Mouse (Mus musculus) cortical plate, adult 2 months (tissue): Measurements from ENCODE around the gene Zfp316. TPM values are rescaled to one million over a fixed set of nuclear protein-coding genes. Genes with fewer than 3 reads are reported as not detected.
A peak's percentile ranks its signal among the peaks of the same experiment; 100 is the strongest.

Experiments
- H3K27ac ChIP-seq: fragments of 200-500 bp; 2 replicates; pipeline ENCODE4 v1.5.1; 2012; ENCODE audit warnings: low read length, control low read depth, inconsistent platforms; ENCODE audit not compliant: insufficient read depth
- H3K4me1 ChIP-seq: fragments of 200-500 bp; 2 replicates; pipeline ENCODE4 v1.6.1; 2011; ENCODE audit warnings: low read length; ENCODE audit not compliant: control insufficient read depth, insufficient read depth
- H3K4me3 ChIP-seq: fragments of 200-500 bp; 2 replicates; pipeline ENCODE4 v1.5.1; 2011; ENCODE audit warnings: mild to moderate bottlenecking, low read length, control low read depth; ENCODE audit not compliant: insufficient read depth
- CTCF ChIP-seq: fragments of 200-500 bp; IDR thresholded peaks from 2 replicates; pipeline ENCODE4 v1.5.1; 2011; ENCODE audit warnings: mild to moderate bottlenecking, control low read depth, low read length; ENCODE audit not compliant: insufficient read depth; ENCODE audit errors: extremely low read depth
- POLR2A ChIP-seq: fragments of 200-500 bp; IDR thresholded peaks from 2 replicates; pipeline ENCODE4 v1.6.1; 2011; ENCODE audit warnings: mild to moderate bottlenecking, low read length, control low read depth; ENCODE audit not compliant: insufficient read depth; ENCODE audit errors: extremely low read depth
- polyA plus RNA-seq: library from polyadenylated mRNA; depleted of rRNA; stranded (reverse); fragments of >200 nt; gene quantifications from 2 replicates; pipeline ENCODE4 v1.2.3, GENCODE M21; 2012; rRNA removed

Gene Zfp316
- polyA plus RNA-seq, 1 experiment = 13.9 TPM

- H3K27ac ChIP-seq = no peak overlapping the region
- no peak for TF ChIP-seq CTCF
- TF ChIP-seq POLR2A = 0 out of 2 replicates have a peak, but pooled peaks have one; percentile 7
- H3K4me3 ChIP-seq = no peak overlapping the region
- H3K4me1 ChIP-seq = no peaks in the 10 kb centered on the region
Measured at GRCm38 (mm10) chr5:143252039-143252438, 17.8 kb downstream of the Zfp316 start.

- Histone ChIP-seq H3K4me3 (no peak overlapping the region), H3K4me1 (no peaks in the 10 kb centered on the region), H3K27ac (no peak overlapping the region)
- TF ChIP-seq POLR2A (no peak), CTCF (no peak)
Measured at GRCm38 (mm10) chr5:143244926-143245325, 24.9 kb downstream of the Zfp316 start.

GRCm38 (mm10) chr5:143236036-143236435 is 33.8 kb downstream of the Zfp316 start:
- Histone ChIP-seq H3K4me1 (peaks cover 8% of the 10 kb centered on the region; the same call in 1 of the 2 replicates), H3K27ac (no peak overlapping the region), H3K4me3 (peak overlapping the region; percentile 73; the same call in 1 of the 2 replicates)
- TF ChIP-seq CTCF = no peak
- TF ChIP-seq POLR2A = no peak

- Histone ChIP-seq H3K4me1 (peaks cover 8% of the 10 kb centered on the region; the same call in 1 of the 2 replicates), H3K4me3 (peak within 1 kb of the TSS; percentile 73), H3K27ac (peak within 1 kb of the TSS; percentile 67)
- no peak for TF ChIP-seq CTCF
- TF ChIP-seq POLR2A = peak; percentile 92
Measured at GRCm38 (mm10) chr5:143235028-143235693, 34.7 kb downstream of the Zfp316 start, which contains the start of gene Zfp12. Zfp12 (plus strand) TSS chr5:143235163.

GRCm38 (mm10) chr5:143226790-143227189 is 43.0 kb downstream of the Zfp316 start, which contains the start of gene Spdye4a:
Spdye4a (minus strand) TSS chr5:143226890.
- no peaks in the 10 kb centered on the region for H3K4me1 ChIP-seq
- H3K4me3 ChIP-seq = no peak within 1 kb of the TSS
- no peak for TF ChIP-seq CTCF
- no peak for TF ChIP-seq POLR2A
- no peak within 1 kb of the TSS for H3K27ac ChIP-seq

- no peak overlapping the region for H3K27ac ChIP-seq
- no peaks in the 10 kb centered on the region for H3K4me1 ChIP-seq
- no peak overlapping the region for H3K4me3 ChIP-seq
- no peak for TF ChIP-seq CTCF
- TF ChIP-seq POLR2A = no peak
Measured at GRCm38 (mm10) chr5:143222287-143222686, 47.5 kb downstream of the Zfp316 start.

- Histone ChIP-seq H3K4me3 (no peak overlapping the region), H3K27ac (no peak overlapping the region), H3K4me1 (no peaks in the 10 kb centered on the region)
- TF ChIP-seq POLR2A = no peak
- TF ChIP-seq CTCF = no peak
Measured at GRCm38 (mm10) chr5:143220996-143221395, 48.8 kb downstream of the Zfp316 start.

- TF ChIP-seq POLR2A (no peak), CTCF (no peak)
- H3K4me3 ChIP-seq = no peak overlapping the region
- H3K27ac ChIP-seq = no peak overlapping the region
- no peaks in the 10 kb centered on the region for H3K4me1 ChIP-seq
Measured at GRCm38 (mm10) chr5:143213832-143214231, 56.0 kb downstream of the Zfp316 start.

- H3K4me1 ChIP-seq = no peaks in the 10 kb centered on the region
- TF ChIP-seq CTCF = 0 out of 2 replicates have a peak, but pooled peaks have one; percentile 2
- TF ChIP-seq POLR2A = no peak
- H3K4me3 ChIP-seq = no peak overlapping the region
Measured at GRCm38 (mm10) chr5:143205015-143205414, 64.8 kb downstream of the Zfp316 start.

More at GRCm38 (mm10) chr5:143205015-143205414, 64.8 kb downstream of the Zfp316 start:
- no peak overlapping the region for H3K27ac ChIP-seq

Other genes starting within 250 kb of the Zfp316 start
- 27.7 and 28.5 TPM in 2 replicates for gene Rnf216, start 157.0 kb downstream of the Zfp316 start, polyA plus RNA-seq
- gene Olfr718-ps1, start 122.4 kb downstream of the Zfp316 start, polyA plus RNA-seq = not detected in 2 replicates
- 10.0 and 12.5 TPM in 2 replicates for gene Rbak, start 89.2 kb downstream of the Zfp316 start, polyA plus RNA-seq
- not detected in 2 replicates for gene Spdye4b, start 89.0 kb downstream of the Zfp316 start, polyA plus RNA-seq
- gene Spdye4a, start 43.1 kb downstream of the Zfp316 start, polyA plus RNA-seq = 0.11 TPM in 1 of 2 replicates, not detected in the other
- gene Zfp12, start 34.9 kb downstream of the Zfp316 start, polyA plus RNA-seq = 21.9 and 22.7 TPM in 2 replicates
- gene Zfp853, start 23.6 kb upstream of the Zfp316 start, polyA plus RNA-seq = 10.4 and 11.8 TPM in 2 replicates
- 16.3 and 16.9 TPM in 2 replicates for gene E130309D02Rik, start 45.3 kb upstream of the Zfp316 start, polyA plus RNA-seq
- 67.2 and 67.6 TPM in 2 replicates for gene Zdhhc4, start 59.2 kb upstream of the Zfp316 start, polyA plus RNA-seq
- 2.3 and 3.0 TPM in 2 replicates for gene Grid2ip, start 87.3 kb upstream of the Zfp316 start, polyA plus RNA-seq
- 27.3 and 30.3 TPM in 2 replicates for gene Kdelr2, start 133.8 kb upstream of the Zfp316 start, polyA plus RNA-seq
- 30.4 and 32.4 TPM in 2 replicates for gene Daglb, start 194.6 kb upstream of the Zfp316 start, polyA plus RNA-seq